Mouse (Mus musculus) gastrocnemius, postnatal 4 days (tissue): ENCODE measurements at regions not wholly inside any gene's neighbourhood (a gene's known extent, or its start where the extent isn't known, plus 50 kb on each side); places are given as distances from the start of the nearest gene placed in this dataset.

Source experiments
- DNase-seq, 2 experiments: peaks; one replicate each; pipeline ENCODE4 v3.0.0; 2021 to 2022; ENCODE audit warnings: low spot score in 2 of 2, mixed read lengths in 2 of 2

GRCm38 (mm10) chr3:133750061-133750460, 205.1 kb upstream of the Tet2 start:
- DNase-seq, result no peak

- DNase-seq, result no peak
Observed at GRCm38 (mm10) chr3:133750606-133751005, 205.7 kb upstream of the Tet2 start.

- no peak for DNase-seq
Observed at GRCm38 (mm10) chr3:133751011-133751410, 206.1 kb upstream of the Tet2 start.

- DNase-seq, result no peak
Observed at GRCm38 (mm10) chr3:133751565-133751964, 206.6 kb upstream of the Tet2 start.

GRCm38 (mm10) chr3:133753041-133753440, 208.1 kb upstream of the Tet2 start:
- no peak for DNase-seq

- no peak for DNase-seq
Observed at GRCm38 (mm10) chr3:133754006-133754910, 209.3 kb upstream of the Tet2 start.

- DNase-seq, result peak in 1 of 2 experiments; percentile 50
Observed at GRCm38 (mm10) chr3:133754911-133755259, 209.9 kb upstream of the Tet2 start.

GRCm38 (mm10) chr3:133757756-133758420, 212.9 kb upstream of the Tet2 start:
- DNase-seq, result no peak

GRCm38 (mm10) chr3:133758421-133758820, 213.5 kb upstream of the Tet2 start:
- DNase-seq, result no peak

GRCm38 (mm10) chr3:133759611-133760010, 214.7 kb upstream of the Tet2 start:
- no peak for DNase-seq

GRCm38 (mm10) chr3:133760221-133760620, 215.3 kb upstream of the Tet2 start:
- DNase-seq, result no peak

GRCm38 (mm10) chr3:133763721-133764120, 218.8 kb upstream of the Tet2 start:
- no peak for DNase-seq

- no peak for DNase-seq
Observed at GRCm38 (mm10) chr3:133773490-133773889, 228.6 kb upstream of the Tet2 start.

GRCm38 (mm10) chr3:133774229-133774628, 229.3 kb upstream of the Tet2 start:
- DNase-seq, result no peak

GRCm38 (mm10) chr3:133776013-133776412, 231.1 kb upstream of the Tet2 start:
- DNase-seq, result no peak

GRCm38 (mm10) chr3:133779161-133779789, 234.3 kb upstream of the Tet2 start:
- DNase-seq, result no peak

GRCm38 (mm10) chr3:133783060-133783459, 238.1 kb upstream of the Tet2 start:
- DNase-seq, result no peak

GRCm38 (mm10) chr3:133791361-133791760, 246.4 kb upstream of the Tet2 start:
- no peak for DNase-seq

- DNase-seq, result no peak
Observed at GRCm38 (mm10) chr3:133809007-133809552, 264.1 kb upstream of the Tet2 start.

GRCm38 (mm10) chr3:133818966-133819700, 274.2 kb upstream of the Tet2 start:
- no peak for DNase-seq
